Mouse (Mus musculus) heart, postnatal 14 days (tissue): ENCODE results near the gene Ehd2. TPM values are rescaled to one million over a fixed set of nuclear protein-coding genes. Genes with fewer than 3 reads are reported as not detected.

Experiments
- DNase-seq, 2 experiments: peaks; one replicate each; pipeline ENCODE4 v3.0.0; 2021 to 2022
- intact Hi-C: fragments of 180-260 bp; cut with DNase I; formaldehyde crosslinking; loops from one replicate; pipeline ENCODE4 v1.15.1; 2025
- total RNA-seq, 2 experiments: library from RNA; stranded (reverse); gene quantifications; 2 replicates each; pipeline ENCODE4 v1.2.3; 2021

The Ehd2 gene
- total RNA-seq, 2 experiments from 2014 or later, result 172 to 182 TPM

DNA sequence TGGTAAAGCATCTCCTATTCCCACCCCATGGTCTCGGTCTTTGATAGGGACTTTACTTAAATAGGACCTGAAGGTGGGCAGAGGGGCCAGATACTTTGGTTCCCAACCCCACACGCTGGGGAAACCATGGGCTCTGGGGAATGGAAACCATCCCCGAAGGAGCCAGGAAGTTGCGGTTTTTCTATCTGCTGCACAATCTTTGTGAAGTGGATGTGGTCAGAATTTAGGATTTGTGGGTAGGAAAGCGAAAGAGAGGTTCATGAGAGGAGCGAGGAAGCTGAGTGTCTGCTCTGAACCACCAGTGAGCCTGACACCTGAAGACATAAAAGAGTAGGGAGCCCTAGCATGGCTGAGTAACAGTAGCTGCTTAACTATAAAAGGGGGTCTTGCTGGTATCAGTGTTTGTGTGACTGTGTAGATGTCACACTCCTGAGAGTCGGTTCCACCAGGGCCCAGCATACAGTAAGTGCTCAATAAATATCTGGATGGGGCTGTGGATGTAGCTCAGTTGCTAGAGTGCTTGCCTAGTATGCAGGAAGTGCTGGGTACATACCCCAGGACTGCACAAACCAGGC is 18.1 kb downstream of the Ehd2 start:
- intact Hi-C loops, result no loop called here
- DNase-seq, result no peak

DNA sequence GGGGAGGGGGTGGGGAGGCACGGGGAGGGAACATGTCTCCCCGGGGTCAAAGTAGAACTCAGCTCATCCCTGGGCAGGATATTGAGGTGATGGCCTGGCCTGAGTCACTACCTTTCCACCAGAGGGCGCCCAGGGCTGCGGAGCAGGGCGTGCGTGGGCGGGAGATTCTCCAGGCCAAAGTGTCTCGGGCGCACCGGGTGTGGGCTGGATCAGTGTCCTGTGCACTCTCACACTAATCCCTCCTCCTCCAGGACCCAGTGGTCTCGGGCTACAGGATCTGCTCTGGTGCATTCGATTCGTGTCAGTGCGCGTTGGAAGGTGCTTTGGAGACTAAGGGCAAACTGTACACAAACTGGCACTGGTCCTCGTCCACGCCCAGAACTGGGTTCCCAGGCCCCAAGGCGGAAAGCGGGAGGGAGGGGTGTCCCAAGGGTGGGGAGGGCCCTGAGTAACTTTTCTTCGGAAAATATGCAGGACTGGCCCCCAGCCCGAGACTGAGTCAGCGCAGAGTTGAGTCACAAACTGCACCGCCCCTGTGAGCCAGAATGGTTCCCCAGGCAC is 18.9 kb downstream of the Ehd2 start:
- intact Hi-C loops, result loop anchor here (1.0 kb wide), 1 partner anchor 19 kb away; the partner anchor contains the start of gene Ehd2
- peak; percentile 92 for DNase-seq

DNA sequence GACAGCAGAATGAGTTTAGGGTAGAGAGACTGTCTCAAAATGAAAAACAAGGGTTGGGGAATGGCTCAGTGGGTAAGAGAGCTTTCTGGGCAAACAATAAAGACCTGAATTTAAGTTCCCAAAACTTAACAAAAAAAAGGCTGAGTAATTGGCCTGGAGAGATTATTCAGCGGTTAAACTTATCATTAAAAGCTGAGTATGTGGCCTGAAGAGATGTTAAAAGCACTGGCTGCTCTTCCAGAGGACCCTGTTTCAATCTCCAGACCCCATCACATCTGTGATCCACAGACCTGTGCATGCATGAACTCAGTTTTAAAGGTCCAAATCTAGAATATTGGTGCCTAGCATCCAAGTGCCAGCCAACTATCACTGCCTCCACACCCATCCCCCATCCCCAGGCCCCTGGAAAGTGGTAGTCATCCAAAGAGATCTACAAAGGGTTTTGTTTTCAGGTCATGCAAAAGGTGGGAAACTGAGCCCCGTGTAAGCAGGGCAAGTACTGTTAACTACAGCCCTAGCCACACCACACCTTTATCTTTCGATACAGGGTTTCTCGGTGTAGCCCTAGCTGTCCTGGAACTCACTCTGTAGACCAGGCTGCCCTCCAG is 19.6 kb downstream of the Ehd2 start:
- DNase-seq, result no peak
- intact Hi-C loops, result loop anchor here (1.0 kb wide), 1 partner anchor 20 kb away; the partner anchor contains the start of gene Ehd2

DNA sequence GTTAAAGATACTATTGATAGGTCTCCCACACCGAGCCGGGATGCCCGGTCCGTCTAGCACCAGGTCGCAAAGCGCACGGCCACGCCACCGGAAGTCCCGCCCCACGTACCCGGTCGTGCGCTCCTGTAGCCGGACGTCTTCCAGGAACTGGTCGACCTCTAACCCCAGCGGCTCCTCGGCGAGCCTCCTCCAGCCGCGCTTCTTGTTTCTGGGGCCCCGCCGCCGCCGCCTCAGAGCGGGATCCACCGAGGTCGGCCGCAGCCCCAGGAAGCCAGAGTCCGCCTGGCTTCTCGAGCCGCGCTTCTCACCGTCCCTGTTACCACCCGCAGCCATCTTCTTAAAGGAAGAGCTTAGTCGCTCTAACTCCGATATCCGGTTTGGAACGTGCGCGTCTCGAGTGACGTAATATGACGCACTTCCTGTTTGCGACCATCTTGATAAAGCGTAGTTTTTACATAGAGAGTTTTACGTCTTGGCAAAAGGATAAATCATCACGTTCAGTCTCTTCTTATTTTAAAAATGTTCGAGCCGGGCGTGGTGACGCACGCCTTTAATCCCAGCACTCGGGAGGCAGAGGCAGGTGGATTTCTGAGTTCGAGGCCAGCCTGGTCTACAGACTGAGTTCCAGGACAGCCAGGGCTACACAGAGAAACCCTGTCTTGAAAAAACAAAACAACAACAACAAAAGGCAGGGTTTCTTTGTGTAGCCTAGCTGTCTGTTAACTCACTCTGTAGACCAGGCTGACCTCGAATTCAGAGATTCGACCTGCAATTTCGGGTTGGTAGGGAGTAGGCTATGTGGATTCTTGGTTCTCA is 21.4 kb downstream of the Ehd2 start, which contains the start of gene Nop53:
TSS of gene Nop53 (minus strand) at position 354 of the 816 bp plus-strand sequence.
- intact Hi-C loops, result loop anchor here (2.0 kb wide), 1 partner anchor 15 kb away; no protein-coding TSS in a partner anchor
- DNase-seq, result peak; percentile 91 to 92

DNA sequence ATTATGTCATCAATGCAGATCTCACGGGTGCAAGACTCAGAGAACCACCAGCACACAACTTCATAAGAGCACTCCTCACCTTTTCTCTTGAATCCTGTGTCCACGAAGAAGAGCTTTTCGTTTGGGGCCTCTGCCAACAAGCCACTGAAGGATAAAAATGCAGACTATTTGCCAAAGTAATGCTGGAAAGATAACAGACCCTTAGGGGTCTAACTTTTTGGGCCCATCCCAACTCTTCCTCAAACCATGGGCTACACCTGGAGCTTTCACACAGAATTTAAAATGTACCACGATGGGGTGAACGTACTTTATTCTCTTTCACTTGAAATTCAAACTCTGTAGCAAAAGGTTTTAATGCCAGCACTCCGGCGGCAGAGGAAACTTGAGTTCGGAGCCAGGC is 22.2 kb downstream of the Ehd2 start:
- no peak for DNase-seq
- intact Hi-C loops, result loop anchor here (2.0 kb wide), 1 partner anchor 14 kb away; no protein-coding TSS in a partner anchor

DNA sequence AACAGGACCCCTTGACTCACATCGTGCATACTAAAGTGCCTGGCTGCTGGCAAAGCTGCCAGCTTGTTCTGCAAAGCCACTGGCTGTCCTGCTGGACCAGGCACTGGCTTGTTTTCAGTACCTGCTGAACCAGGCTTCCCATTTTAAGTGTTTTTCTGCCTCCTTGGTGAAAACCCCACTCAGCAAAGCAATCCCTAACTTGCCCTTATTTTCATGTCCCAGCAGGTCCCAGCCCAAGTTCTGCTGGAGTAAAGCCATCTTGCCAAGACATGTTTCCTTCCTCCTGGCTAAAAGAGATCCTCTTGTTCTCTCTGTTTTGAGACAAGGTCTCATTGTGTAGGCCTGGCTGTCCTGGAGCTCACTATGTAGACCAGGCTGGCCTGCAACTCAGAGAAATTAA is 23.1 kb downstream of the Ehd2 start:
- no peak for DNase-seq

DNA sequence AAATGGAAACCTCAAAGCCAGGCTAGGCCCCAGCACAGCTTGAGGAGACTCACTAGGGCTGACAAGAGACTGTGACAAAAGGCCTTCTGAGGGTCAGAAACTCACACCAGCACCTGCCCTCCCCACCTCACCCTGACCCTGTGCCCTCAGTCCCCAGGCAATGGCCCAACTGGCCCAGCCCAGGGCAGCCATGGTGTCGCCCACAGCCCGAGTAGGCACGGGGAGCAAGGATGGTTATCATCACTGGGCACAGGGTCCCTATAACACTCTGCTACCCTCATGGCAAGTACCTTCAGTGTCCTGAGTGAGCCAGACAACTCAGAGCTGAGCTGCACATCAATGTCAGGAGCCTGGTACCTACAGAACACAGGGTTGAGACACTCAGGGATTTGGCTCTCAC is 28.7 kb downstream of the Ehd2 start:
- intact Hi-C loops, result no loop called here
- DNase-seq, result no peak

More for the DNA sequence above, 23.1 kb downstream of the Ehd2 start:
- intact Hi-C loops, result loop anchor here (2.0 kb wide), 1 partner anchor 14 kb away; no protein-coding TSS in a partner anchor

DNA sequence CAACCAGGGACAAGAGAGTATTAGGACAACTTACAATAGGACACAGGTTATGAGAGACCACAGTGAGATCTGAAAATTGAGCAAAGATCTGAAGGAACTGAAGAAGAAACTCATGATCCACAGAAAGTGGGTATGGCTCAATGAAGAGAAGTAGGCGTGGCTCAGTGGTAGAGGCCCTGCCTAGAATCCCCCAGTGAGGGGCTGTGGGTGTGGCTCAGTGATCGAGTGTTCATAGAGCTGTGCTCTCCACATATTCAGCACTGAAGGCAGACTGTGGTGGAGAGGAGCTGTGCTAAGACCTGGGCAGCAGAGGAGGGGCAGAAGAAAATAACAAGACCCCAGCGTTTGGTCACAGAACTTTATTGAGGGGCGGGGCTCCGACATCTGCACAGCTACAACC is 29.9 kb downstream of the Ehd2 start:
- no peak for DNase-seq
- intact Hi-C loops, result no loop called here

DNA sequence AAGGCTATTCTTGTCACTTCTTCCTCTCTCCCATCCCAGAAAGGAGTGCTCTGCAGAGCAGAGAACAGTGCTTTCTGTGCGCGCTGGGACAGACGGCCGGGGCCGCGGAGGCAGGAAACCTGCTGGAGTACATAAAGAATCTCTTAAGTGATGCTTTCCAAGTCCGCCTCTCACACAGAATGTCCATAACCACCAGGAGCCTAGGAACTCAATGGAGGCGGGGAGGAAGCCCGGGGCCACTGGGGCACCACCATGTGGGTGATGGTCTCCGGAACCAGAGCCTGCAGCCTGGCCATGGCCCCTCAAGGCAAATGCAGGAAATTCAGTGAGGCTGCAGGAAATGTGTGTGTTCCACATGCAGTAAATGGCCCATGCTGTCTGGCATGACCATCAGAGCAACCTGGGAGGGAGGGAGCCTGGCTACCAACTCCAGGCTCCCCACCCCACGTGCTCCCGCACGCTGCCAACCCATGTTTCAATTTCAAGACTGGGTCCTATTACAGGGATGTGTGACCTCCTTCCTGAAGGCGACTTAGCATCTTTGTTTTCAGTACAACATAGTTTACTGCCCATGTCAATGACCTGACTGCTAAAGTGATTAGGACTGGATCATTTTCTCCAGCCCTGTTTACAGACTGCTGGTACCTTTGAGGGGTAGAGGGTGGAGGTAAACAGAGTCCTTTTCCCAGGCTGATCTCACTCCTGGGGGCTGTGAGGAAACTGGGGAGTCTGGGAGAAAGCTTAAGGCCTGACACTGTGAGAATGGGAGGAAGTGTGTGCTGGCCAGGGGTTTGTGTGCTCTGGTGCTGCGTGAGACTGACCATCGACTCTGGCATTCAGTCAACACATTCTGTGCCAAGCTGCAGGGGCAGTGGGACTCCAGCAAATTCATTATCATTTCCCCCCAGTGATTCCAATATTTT is 33.7 kb downstream of the Ehd2 start:
- peak; percentile 65 for DNase-seq
- intact Hi-C loops, result loop anchor here (5.0 kb wide), 1 partner anchor 114 kb away; the partner anchor contains the start of gene Bicra

DNA sequence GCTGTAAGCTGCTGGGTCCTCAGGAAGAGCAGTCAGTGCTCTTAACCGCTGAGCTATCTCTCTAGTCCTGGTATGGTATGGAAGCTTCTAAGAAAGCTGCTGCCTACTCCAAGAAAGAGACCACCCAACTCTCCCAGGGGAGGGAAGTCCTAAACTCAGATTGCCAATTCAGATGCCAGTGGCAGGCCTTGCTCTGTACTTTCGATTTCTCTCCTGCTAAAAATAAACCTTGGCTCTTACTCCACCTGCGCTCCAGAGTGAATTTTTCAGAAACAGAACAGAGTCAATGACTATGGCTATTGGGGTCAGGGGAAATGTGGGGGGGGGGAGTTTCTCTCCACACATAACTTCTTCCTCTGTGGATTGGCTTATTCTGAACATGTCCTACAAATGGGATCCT is 35.7 kb downstream of the Ehd2 start:
- intact Hi-C loops, result loop anchor here (2.0 to 5.0 kb wide), 3 partner anchors 13 to 116 kb away; partner anchors contain the start of genes Bicra and Ehd2
- DNase-seq, result no peak

DNA sequence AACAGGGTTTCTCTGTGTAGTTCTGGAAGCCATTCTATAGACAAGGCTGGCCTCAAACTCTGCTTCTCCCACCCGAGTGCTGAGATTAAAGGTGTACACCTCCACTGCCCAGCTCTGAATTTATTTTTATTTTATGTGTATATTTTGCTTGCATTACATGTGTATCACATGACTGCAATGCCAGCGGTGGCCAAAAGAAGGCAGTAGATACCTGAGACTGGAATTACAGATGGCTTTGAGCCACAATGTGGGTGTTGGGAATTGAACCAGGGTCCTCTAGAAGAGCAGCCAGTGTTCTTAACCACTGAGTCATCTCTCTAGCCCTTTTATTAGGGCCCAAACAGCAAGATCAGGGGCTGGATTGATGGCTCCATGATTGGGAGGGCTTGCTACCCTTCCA is 36.8 kb downstream of the Ehd2 start:
- no peak for DNase-seq
- intact Hi-C loops, result loop anchor here (2.0 to 5.0 kb wide), 3 partner anchors 14 to 117 kb away; partner anchors contain the start of genes Bicra and Ehd2

DNA sequence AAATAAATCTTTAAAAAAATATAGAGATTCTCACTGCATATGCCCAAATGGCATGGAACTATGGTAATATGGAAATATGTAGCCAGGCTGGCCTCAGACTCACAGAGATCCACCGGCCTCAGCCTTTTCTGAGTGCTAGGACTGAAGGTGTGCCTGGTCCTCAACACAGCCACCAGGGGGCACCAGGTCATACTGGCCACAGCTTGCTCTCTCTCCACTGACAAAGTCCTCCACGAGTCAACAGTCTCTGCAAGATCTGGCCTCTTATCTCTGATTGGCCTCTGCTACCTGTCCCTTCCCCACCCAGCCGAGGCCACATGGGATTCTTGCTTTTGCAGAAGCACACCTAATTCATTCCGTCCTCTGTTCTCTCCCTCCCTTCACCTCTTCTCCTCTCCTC is 37.5 kb downstream of the Ehd2 start:
- intact Hi-C loops, result loop anchor here (2.0 to 5.0 kb wide), 3 partner anchors 15 to 117 kb away; partner anchors contain the start of genes Bicra and Ehd2
- peak; percentile 81 to 82 for DNase-seq

DNA sequence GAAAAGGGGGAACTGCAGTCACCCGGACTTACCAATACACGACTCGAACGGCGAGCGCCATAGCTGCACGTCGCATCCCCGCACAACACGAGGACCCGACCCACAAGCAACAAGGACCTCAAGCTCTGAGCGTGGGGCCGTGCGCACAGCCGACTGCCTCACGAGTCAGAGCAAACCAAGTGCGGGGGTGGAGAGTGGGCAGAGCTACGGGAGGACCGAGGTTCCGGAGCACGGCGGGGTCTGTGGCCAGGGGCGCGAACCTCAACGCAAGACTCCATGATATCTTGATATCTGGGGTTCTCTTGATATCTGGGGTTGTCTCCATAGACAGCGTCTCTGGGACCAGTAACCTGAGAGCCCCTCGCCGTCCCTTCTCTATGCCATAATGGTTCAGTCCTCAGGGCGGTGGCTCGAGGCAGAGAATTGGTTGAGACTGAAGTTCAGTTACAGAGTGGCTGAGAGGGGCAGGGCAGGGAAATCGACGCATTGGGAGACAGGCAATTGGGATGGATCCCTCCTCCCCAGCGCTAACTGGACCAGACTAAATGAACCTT is 45.1 kb downstream of the Ehd2 start, which contains the start of gene Selenow:
TSS of gene Selenow (minus strand) at position 183 of the 554 bp plus-strand sequence.
- DNase-seq, result peak; percentile 90 to 91
- intact Hi-C loops, result no loop called here

DNA sequence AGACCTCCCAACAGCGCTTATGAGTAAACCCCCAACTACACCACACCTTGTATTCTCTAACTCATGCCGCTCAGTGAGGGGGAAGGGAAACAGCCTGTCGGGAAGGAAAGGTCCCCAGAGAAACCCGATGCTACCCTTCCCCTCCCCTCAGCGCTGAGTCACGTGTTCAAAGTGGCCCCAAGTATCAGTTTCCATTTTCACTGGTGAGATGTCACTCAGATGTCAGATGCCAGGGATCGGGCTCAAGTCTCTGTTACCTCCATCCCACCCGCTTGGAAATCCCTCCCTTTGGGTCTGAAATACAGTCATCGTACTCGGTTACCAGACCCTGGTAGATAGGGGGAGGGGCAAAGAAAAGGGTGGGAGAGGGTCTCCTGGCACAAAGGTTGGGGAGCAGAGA is 45.6 kb downstream of the Ehd2 start:
- intact Hi-C loops, result no loop called here
- peak in 1 of 2 experiments; percentile 41 for DNase-seq

DNA sequence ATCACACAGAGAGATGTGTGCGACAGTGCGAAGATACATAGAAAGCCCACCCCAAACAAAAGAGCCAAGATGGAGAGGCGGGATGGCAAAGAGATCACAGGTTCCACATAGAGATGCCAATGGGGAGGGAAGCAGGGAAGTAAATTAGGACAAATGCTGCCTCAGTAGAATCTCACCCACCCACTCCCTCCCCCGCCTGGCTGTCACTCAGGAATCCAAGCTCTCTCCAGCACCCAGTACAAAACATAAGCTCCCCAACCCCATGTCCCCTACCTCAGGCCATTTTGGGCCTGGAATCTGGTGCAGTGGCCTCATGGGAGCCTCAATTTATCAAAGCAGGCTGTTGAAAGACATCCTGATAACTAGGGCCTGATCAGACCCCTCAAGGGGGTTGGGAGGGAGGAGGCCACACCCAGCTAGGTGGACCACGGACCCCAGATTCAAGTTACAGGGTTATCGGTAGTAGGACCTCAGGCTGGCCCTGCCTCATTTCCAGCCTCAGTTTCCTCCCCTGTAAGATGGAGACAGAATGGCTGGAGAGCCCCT is 46.6 kb downstream of the Ehd2 start:
- DNase-seq, result no peak
- intact Hi-C loops, result no loop called here

DNA sequence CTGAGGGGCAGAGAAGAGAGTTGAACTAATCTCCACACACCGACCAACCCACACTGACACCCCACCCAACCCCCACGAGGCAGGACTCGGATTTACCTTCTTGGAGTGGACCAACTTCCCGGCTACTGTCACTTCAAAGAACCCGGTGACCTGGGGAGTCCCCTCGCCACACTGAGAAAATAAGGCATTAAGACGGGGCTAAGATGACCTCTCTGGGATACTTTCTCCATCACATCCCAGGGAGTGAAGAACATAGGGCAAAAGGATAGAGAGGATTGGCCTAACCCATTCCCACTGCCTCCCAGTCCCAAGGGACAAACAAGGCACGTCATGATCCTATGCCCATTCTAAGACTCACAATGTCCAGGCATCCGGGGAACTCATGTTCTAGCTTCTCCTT is 47.4 kb downstream of the Ehd2 start:
- intact Hi-C loops, result no loop called here
- DNase-seq, result no peak

DNA sequence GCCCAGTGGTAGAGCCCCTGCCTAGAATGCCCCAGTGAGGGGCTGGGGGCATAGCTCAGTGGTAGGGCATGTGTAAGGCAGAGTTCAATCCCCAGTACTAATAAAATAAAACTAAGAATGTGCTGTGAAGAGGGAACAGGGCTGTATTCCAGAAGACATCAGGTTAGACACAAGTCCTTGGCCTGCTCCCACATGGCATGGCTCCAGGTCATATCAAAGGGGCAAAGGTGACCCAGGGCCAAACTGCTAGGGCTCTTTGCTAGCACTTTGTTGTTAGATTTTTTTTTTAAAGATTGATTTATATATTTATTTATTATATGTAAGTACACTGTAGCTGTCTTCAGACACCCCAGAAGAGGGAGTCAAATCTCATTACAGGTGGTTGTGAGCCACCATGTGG is 49.0 kb downstream of the Ehd2 start:
- DNase-seq, result no peak
- intact Hi-C loops, result no loop called here

DNA sequence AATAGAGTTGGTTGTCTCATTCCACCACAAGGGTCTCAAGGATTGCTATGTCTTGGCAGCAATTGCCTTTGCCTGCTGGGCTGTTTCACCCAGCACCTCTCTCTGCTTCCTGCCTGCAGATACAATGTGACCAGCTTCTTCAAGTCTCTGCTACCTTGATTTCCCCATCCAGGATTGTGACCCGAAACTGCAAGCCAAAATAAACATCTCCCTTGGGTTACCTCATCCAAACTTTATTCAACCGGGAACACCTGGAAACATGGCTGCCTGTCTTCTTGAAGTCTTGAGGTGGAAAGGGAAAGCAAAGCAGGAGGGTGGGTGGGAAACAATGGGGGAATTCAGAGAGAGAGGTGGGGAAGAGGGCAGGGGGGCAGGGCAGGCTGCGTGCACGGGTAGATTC is 50.4 kb downstream of the Ehd2 start:
- intact Hi-C loops, result no loop called here
- DNase-seq, result no peak
